Mouse (Mus musculus) heart, embryonic 11.5 days (tissue): ENCODE data around the gene Notch2. TPM values are rescaled to one million over a fixed set of nuclear protein-coding genes. Genes with fewer than 3 reads are reported as not detected.

Experiments
- ATAC-seq: fragments of 200-750 bp; cut with Nextera tagmentation; replicated peaks from 2 replicates; pipeline ENCODE4 v1.8.0; 2017; ENCODE audit warnings: moderate library complexity; ENCODE audit not compliant: insufficient number of reproducible peaks, low FRiP score, low TSS enrichment
- H3K27ac ChIP-seq: fragments of 300-500 bp; sonication (generic); 2 replicates; pipeline ENCODE4 v1.5.1; 2014; ENCODE audit warnings: mild to moderate bottlenecking, low read depth, low read length
- H3K27me3 ChIP-seq: fragments of 300-500 bp; sonication (generic); 2 replicates; pipeline ENCODE4 v1.6.1; 2014; ENCODE audit warnings: mild to moderate bottlenecking, low read length, mixed read lengths; ENCODE audit not compliant: control insufficient read depth, insufficient read depth
- H3K36me3 ChIP-seq: fragments of 300-500 bp; sonication (generic); 2 replicates; pipeline ENCODE4 v1.6.1; 2014; ENCODE audit warnings: mild to moderate bottlenecking, low read length, moderate library complexity, mixed read lengths; ENCODE audit not compliant: control insufficient read depth, insufficient read depth
- H3K4me1 ChIP-seq: fragments of 300-500 bp; sonication (generic); 2 replicates; pipeline ENCODE4 v1.6.1; 2014; ENCODE audit warnings: low read length; ENCODE audit not compliant: control insufficient read depth, insufficient read depth
- H3K4me2 ChIP-seq: fragments of 300-500 bp; sonication (generic); 2 replicates; pipeline ENCODE4 v1.6.1; 2014; ENCODE audit warnings: mild to moderate bottlenecking, moderate library complexity
- H3K4me3 ChIP-seq: fragments of 300-500 bp; sonication (generic); 2 replicates; pipeline ENCODE4 v1.5.1; 2014; ENCODE audit warnings: low read depth, low read length
- H3K9ac ChIP-seq: fragments of 300-500 bp; sonication (generic); 2 replicates; pipeline ENCODE4 v1.6.1; 2014; ENCODE audit warnings: mild to moderate bottlenecking, low read depth, low read length, moderate library complexity
- H3K9me3 ChIP-seq: fragments of 300-500 bp; sonication (generic); replicated peaks from 2 replicates; pipeline ENCODE4 v1.6.1; 2016; ENCODE audit warnings: low read length; ENCODE audit not compliant: control insufficient read depth
- WGBS: fragments of 180-500 bp; shearing (Covaris S2); extraction: QIAGEN DNeasy Blood & Tissue Kit; methylation state at CpG from one replicate; pipeline ENCODE4 v1.1.7; 2014; ENCODE audit not compliant: insufficient replicate concordance; 5-methylcytosine and 5-hydroxymethylcytosine counted together
- polyA plus RNA-seq: library from polyadenylated mRNA; unstranded; fragments of >200 nt; fragmentation: Nextera tagmentation; extraction: Ambion mirVana; gene quantifications from 2 replicates; pipeline ENCODE4 v1.2.1, GENCODE M21; 2014

The Notch2 gene
- polyA plus RNA-seq, 1 experiment from 2014 or later = 12.5 TPM

GRCm38 (mm10) chr3:98004231-98004630 lies 9.1 kb upstream of the Notch2 start:
- Histone ChIP-seq H3K4me3 (no peak overlapping the region), H3K9me3 (no peaks in the 10 kb centered on the region), H3K27me3 (no peaks in the 10 kb centered on the region), H3K9ac (no peak overlapping the region), H3K27ac (no peak overlapping the region), H3K4me1 (no peaks in the 10 kb centered on the region), H3K4me2 (no peak overlapping the region), H3K36me3 (no peaks in the 10 kb centered on the region)
- WGBS = 47% methylated on average over 3 of the region's 3 CpGs
- ATAC-seq = no peak

- no peak overlapping the region for H3K27ac ChIP-seq
- H3K9me3 ChIP-seq = no peaks in the 10 kb centered on the region
- H3K4me3 ChIP-seq = no peak overlapping the region
- no peak for ATAC-seq
- no peak overlapping the region for H3K9ac ChIP-seq
- 0 out of 2 replicates have a peak, but pooled peaks cover 2% of the 10 kb centered on the region for H3K27me3 ChIP-seq
- no peaks in the 10 kb centered on the region for H3K4me1 ChIP-seq
- no peaks in the 10 kb centered on the region for H3K36me3 ChIP-seq
- no peak overlapping the region for H3K4me2 ChIP-seq
- WGBS = 69% methylated on average over 5 of the region's 5 CpGs
Observed at GRCm38 (mm10) chr3:98005306-98005705, 8.0 kb upstream of the Notch2 start.

- H3K9ac ChIP-seq = no peak overlapping the region
- H3K27me3 ChIP-seq = 0 out of 2 replicates have a peak, but pooled peaks cover 2% of the 10 kb centered on the region
- H3K4me2 ChIP-seq = no peak overlapping the region
- WGBS = 85% methylated on average over 8 of the region's 8 CpGs
- H3K4me3 ChIP-seq = no peak overlapping the region
- H3K36me3 ChIP-seq = no peaks in the 10 kb centered on the region
- no peaks in the 10 kb centered on the region for H3K9me3 ChIP-seq
- H3K27ac ChIP-seq = no peak overlapping the region
- no peaks in the 10 kb centered on the region for H3K4me1 ChIP-seq
- ATAC-seq = no peak
Observed at GRCm38 (mm10) chr3:98006046-98006691, 7.2 kb upstream of the Notch2 start.

GRCm38 (mm10) chr3:98006973-98007372 lies 6.4 kb upstream of the Notch2 start:
- Histone ChIP-seq H3K4me3 (no peak overlapping the region), H3K27ac (no peak overlapping the region), H3K9ac (no peak overlapping the region), H3K36me3 (no peaks in the 10 kb centered on the region), H3K4me1 (no peaks in the 10 kb centered on the region), H3K4me2 (no peak overlapping the region), H3K9me3 (no peaks in the 10 kb centered on the region), H3K27me3 (0 out of 2 replicates have a peak, but pooled peaks cover 2% of the 10 kb centered on the region)
- ATAC-seq = no peak
- 82% methylated on average over 5 of the region's 5 CpGs for whole genome bisulfite sequencing

- WGBS = 77% methylated on average over 6 of the region's 6 CpGs
- H3K9ac ChIP-seq = no peak overlapping the region
- no peaks in the 10 kb centered on the region for H3K9me3 ChIP-seq
Observed at GRCm38 (mm10) chr3:98008143-98008542, 5.2 kb upstream of the Notch2 start.

GRCm38 (mm10) chr3:98009190-98009840 lies 4.0 kb upstream of the Notch2 start:
- no peak for ATAC-seq
- Histone ChIP-seq H3K27ac (no peak overlapping the region), H3K4me1 (no peaks in the 10 kb centered on the region), H3K9me3 (no peaks in the 10 kb centered on the region), H3K27me3 (0 out of 2 replicates have a peak, but pooled peaks cover 2% of the 10 kb centered on the region), H3K9ac (no peak overlapping the region), H3K4me2 (no peak overlapping the region), H3K4me3 (no peak overlapping the region), H3K36me3 (no peaks in the 10 kb centered on the region)
- WGBS = 54% methylated on average over 7 of the region's 7 CpGs

More at GRCm38 (mm10) chr3:98008143-98008542, 5.2 kb upstream of the Notch2 start:
- Histone ChIP-seq H3K4me2 (no peak overlapping the region), H3K36me3 (no peaks in the 10 kb centered on the region), H3K27me3 (0 out of 2 replicates have a peak, but pooled peaks cover 2% of the 10 kb centered on the region), H3K27ac (no peak overlapping the region), H3K4me3 (no peak overlapping the region), H3K4me1 (no peaks in the 10 kb centered on the region)
- no peak for ATAC-seq

- 0 out of 2 replicates have a peak, but pooled peaks cover 2% of the 10 kb centered on the region for H3K27me3 ChIP-seq
- H3K27ac ChIP-seq = no peak overlapping the region
- peak overlapping the region; percentile 92 for H3K9ac ChIP-seq
- H3K4me1 ChIP-seq = peaks cover 18% of the 10 kb centered on the region
- H3K4me2 ChIP-seq = peak overlapping the region; percentile 76
- ATAC-seq = no peak
- peak overlapping the region; percentile 80 for H3K4me3 ChIP-seq
- no peaks in the 10 kb centered on the region for H3K9me3 ChIP-seq
- no peaks in the 10 kb centered on the region for H3K36me3 ChIP-seq
- WGBS = under 1% methylated on average over 18 of the region's 18 CpGs
Observed at GRCm38 (mm10) chr3:98013086-98013400, 284 bp upstream of the Notch2 start.

GRCm38 (mm10) chr3:98015205-98016171 lies 2.2 kb downstream of the Notch2 start:
- Histone ChIP-seq H3K4me3 (0 out of 2 replicates have a peak overlapping the region, but pooled peaks have one; percentile 80), H3K36me3 (no peaks in the 10 kb centered on the region), H3K27me3 (no peaks in the 10 kb centered on the region), H3K9ac (no peak overlapping the region), H3K9me3 (no peaks in the 10 kb centered on the region), H3K4me2 (peak overlapping the region; percentile 62), H3K27ac (no peak overlapping the region), H3K4me1 (peaks cover 41% of the 10 kb centered on the region)
- no peak for ATAC-seq
- WGBS = 64% methylated on average over 14 of the region's 14 CpGs
